Mouse (Mus musculus) left cerebral cortex, adult 2 months (tissue): ENCODE measurements at regions not wholly inside any gene's neighbourhood (a gene's known extent, or its start where the extent isn't known, plus 50 kb on each side); places are given as distances from the start of the nearest gene placed in this dataset.
"Not testable (repeated sequence)": the region's sequence is repeated elsewhere in the genome, so short reads cannot be mapped to it uniquely, and the experiment has no call there.

ENCODE experiments used
- DNase-seq, 2 experiments: peaks; one replicate each; pipeline ENCODE4 v3.0.0; 2021 to 2022; ENCODE audit warnings: low spot score in 2 of 2, mixed read lengths in 1 of 2; ENCODE audit errors: extremely low spot score in 1 of 2
- H3K27ac ChIP-seq: fragments of 200-600 bp; 2 replicates; pipeline ENCODE4 v1.8.1; 2022
- H3K4me3 ChIP-seq: fragments of 200-600 bp; 2 replicates; pipeline ENCODE4 v1.8.1; 2022
- CTCF ChIP-seq: fragments of 200-600 bp; IDR thresholded peaks from 2 replicates; pipeline ENCODE4 v1.8.1; 2022; ENCODE audit warnings: antibody characterized with exemption, mild to moderate bottlenecking, moderate library complexity
- intact Hi-C: fragments of 180-260 bp; cut with DNase I; formaldehyde crosslinking; loops from one replicate; pipeline ENCODE4 v1.15.1; 2025

- intact Hi-C loops: no loop called here
- no peak for DNase-seq
- Histone ChIP-seq H3K27ac (no peak overlapping the region), H3K4me3 (no peak overlapping the region)
- no peak for TF ChIP-seq CTCF
Observed at GRCm38 (mm10) chr10:57313799-57314198, 172.4 kb upstream of the Hsf2 start.

GRCm38 (mm10) chr10:57317067-57317466 is 169.1 kb upstream of the Hsf2 start:
- Histone ChIP-seq H3K4me3 (no peak overlapping the region), H3K27ac (no peak overlapping the region)
- peak; percentile 69 for TF ChIP-seq CTCF
- intact Hi-C loops: loop anchor here (2.0 to 5.0 kb wide), 2 partner anchors 315 to 944 kb away; no protein-coding TSS in a partner anchor
- no peak for DNase-seq

DNA sequence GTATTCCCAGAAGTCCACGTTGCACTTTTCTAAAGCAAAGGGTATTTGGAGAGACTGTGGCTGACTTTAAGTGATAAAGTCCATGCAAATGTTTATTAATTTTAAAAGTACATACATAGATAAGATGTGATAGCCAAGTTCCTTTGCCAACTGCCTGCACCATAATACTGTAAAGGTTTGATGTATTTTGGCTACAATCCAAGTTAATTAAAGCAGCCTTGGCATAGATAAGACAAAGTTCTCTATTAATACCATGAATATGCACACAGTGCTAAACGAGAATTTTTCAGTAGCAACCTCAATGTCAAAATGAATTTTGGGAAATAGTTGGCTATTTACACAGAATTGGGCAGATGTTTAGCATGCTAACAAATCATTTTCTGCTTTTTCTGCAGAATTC is 167.0 kb upstream of the Hsf2 start:
- DNase-seq: no peak
- Histone ChIP-seq H3K4me3 (no peak overlapping the region), H3K27ac (no peak overlapping the region)
- no peak for TF ChIP-seq CTCF
- intact Hi-C loops: loop anchor here (5.0 kb wide), 1 partner anchor 317 kb away; no protein-coding TSS in a partner anchor

DNA sequence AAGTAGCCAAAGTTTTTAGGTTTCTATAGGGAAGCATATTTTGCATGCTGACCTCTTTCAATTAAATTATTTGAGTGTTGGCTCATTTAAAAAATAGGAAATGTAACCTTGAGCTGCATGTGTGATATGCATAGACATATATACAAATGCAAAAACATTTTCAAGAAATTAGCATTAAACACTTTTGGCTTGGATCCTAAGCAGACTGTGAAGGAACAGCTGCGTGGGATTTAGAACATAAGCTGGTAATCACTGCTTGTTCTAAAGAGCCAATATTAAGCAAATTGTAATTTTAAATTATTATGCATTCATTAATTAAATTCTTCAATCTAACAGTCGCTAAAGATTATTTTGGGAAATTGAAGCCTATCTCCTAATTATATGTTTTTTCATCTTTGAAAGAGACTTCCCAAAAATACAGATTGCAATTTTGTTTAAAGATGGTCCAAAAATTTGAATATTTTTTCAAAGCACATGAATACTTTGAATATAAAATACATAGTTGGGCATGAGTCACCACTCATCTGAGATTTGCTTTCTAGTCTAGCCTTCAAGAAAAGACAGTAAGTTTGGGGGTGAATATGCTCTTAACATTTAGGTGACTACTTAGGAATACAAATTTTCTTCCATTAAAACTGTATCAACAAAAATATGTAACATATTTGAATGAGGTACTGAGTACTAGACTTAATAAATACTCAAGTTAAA is 163.3 kb upstream of the Hsf2 start:
- H3K4me3 ChIP-seq: no peak overlapping the region
- no peak for DNase-seq
- H3K27ac ChIP-seq: no peak overlapping the region
- TF ChIP-seq CTCF: no peak
- intact Hi-C loops: no loop called here

- no peak for TF ChIP-seq CTCF
- Histone ChIP-seq H3K27ac (no peak overlapping the region), H3K4me3 (no peak overlapping the region)
- intact Hi-C loops: no loop called here
- DNase-seq: no peak
Observed at GRCm38 (mm10) chr10:57324226-57324625, 162.0 kb upstream of the Hsf2 start.

- intact Hi-C loops, H3K27ac ChIP-seq, DNase-seq, H3K4me3 ChIP-seq: not testable (repeated sequence)
Observed at GRCm38 (mm10) chr10:57362781-57363180, 123.4 kb upstream of the Hsf2 start.
